Mouse (Mus musculus) limb, embryonic 11.5 days (tissue): Measurements from ENCODE around the gene Ppm1h. TPM values are rescaled to one million over a fixed set of nuclear protein-coding genes. Genes with fewer than 3 reads are reported as not detected.

ENCODE experiments used
- ATAC-seq: fragments of 200-750 bp; cut with Nextera tagmentation; 2 replicates; pipeline ENCODE4 v1.8.0; 2017; ENCODE audit warnings: low read depth; ENCODE audit not compliant: insufficient number of reproducible peaks, low FRiP score, low TSS enrichment
- DNase-seq: peaks from one replicate; pipeline ENCODE4 v3.0.0-alpha.2; 2015; ENCODE audit warnings: low spot score
- H3K27ac ChIP-seq: fragments of 300-500 bp; sonication (generic); replicated peaks from 2 replicates; pipeline ENCODE4 v1.5.1; 2014; ENCODE audit warnings: low read depth, mild to moderate bottlenecking, low read length
- H3K27me3 ChIP-seq: fragments of 300-500 bp; sonication (generic); 2 replicates; pipeline ENCODE4 v1.6.1; 2014; ENCODE audit warnings: mild to moderate bottlenecking, low read length, mixed read lengths; ENCODE audit not compliant: control insufficient read depth, insufficient read depth
- H3K36me3 ChIP-seq: fragments of 300-500 bp; sonication (generic); 2 replicates; pipeline ENCODE4 v1.6.1; 2014; ENCODE audit warnings: mild to moderate bottlenecking, low read length, moderate library complexity, mixed read lengths; ENCODE audit not compliant: control insufficient read depth, insufficient read depth
- H3K4me1 ChIP-seq: fragments of 300-500 bp; sonication (generic); 2 replicates; pipeline ENCODE4 v1.6.1; 2014; ENCODE audit warnings: low read length, mixed read lengths; ENCODE audit not compliant: control insufficient read depth, insufficient read depth
- H3K4me2 ChIP-seq: fragments of 300-500 bp; sonication (generic); 2 replicates; pipeline ENCODE4 v1.6.1; 2014; ENCODE audit warnings: low read depth, mild to moderate bottlenecking, moderate library complexity; ENCODE audit not compliant: severe bottlenecking
- H3K4me3 ChIP-seq: fragments of 300-500 bp; sonication (generic); 2 replicates; pipeline ENCODE4 v1.5.1; 2014; ENCODE audit warnings: low read depth, low read length
- H3K9ac ChIP-seq: fragments of 300-500 bp; sonication (generic); 2 replicates; pipeline ENCODE4 v1.6.1; 2014; ENCODE audit warnings: mild to moderate bottlenecking, low read length
- H3K9me3 ChIP-seq: fragments of 300-500 bp; sonication (generic); 2 replicates; pipeline ENCODE4 v1.6.1; 2016; ENCODE audit warnings: low read length; ENCODE audit not compliant: control insufficient read depth
- WGBS: fragments of 180-500 bp; shearing (Covaris S2); extraction: QIAGEN DNeasy Blood & Tissue Kit; methylation state at CpG from one replicate; pipeline ENCODE4 v1.1.7; 2014; 5-methylcytosine and 5-hydroxymethylcytosine counted together
- polyA plus RNA-seq: library from polyadenylated mRNA; unstranded; fragments of >200 nt; fragmentation: Nextera tagmentation; extraction: Ambion mirVana; gene quantifications from 2 replicates; pipeline ENCODE4 v1.2.1, GENCODE M21; 2014

The Ppm1h gene
- polyA plus RNA-seq, 1 experiment from 2014 or later: 5.1 TPM

DNA sequence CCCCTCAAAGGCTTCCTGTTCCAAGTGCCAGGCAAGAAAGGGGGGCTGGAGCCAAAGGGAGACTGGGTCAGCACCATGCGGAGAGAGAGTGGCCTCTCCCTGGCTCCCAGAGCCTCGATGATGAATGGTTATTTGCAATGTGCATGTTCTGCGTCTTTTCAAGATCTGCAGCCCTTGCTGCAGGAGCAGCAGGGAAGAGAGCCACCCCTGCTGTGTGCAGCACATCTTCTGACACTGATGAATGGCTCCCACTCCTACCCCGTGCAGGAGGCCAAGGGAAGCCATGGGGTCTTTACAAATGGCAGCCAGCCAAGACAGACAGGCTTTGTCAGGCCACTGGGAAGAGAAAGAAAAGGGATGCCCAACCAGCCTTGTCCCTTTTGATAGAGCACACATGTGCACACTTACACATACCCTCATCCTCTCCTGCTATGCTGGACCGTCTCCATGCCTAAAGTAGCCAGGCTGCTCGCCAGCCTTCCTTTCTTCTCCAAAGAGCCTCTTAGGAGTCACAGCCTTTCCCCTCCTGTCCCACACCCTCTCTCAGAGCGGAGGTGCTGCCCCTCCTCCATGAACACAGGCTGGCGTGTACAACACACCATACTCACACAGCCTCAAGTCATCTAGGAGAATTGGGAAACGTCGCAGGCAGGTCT lies 209.1 kb downstream of the Ppm1h start:
- WGBS: 28% methylated on average over 10 of the region's 10 CpGs
- H3K4me2 ChIP-seq: peak overlapping the region; percentile 31; the same call in 1 of the 2 replicates
- DNase-seq (no peak), ATAC-seq (no peak)
- H3K27me3 ChIP-seq: no peaks in the 10 kb centered on the region
- peak overlapping the region; percentile 96 for H3K27ac ChIP-seq
- H3K36me3 ChIP-seq: no peaks in the 10 kb centered on the region
- no peak overlapping the region for H3K4me3 ChIP-seq
- peaks cover 44% of the 10 kb centered on the region for H3K4me1 ChIP-seq
- no peaks in the 10 kb centered on the region for H3K9me3 ChIP-seq
- H3K9ac ChIP-seq: peak overlapping the region; percentile 62; the same call in 1 of the 2 replicates

GRCm38 (mm10) chr10:122890682-122891350 lies 212.3 kb downstream of the Ppm1h start:
- Histone ChIP-seq H3K9ac (no peak overlapping the region), H3K27ac (no peak overlapping the region), H3K36me3 (no peaks in the 10 kb centered on the region), H3K4me3 (no peak overlapping the region), H3K9me3 (no peaks in the 10 kb centered on the region), H3K4me2 (no peak overlapping the region), H3K4me1 (peaks cover 30% of the 10 kb centered on the region), H3K27me3 (no peaks in the 10 kb centered on the region)
- DNase-seq: no peak
- WGBS: 87% methylated on average over 14 of the region's 14 CpGs
- no peak for ATAC-seq

DNA sequence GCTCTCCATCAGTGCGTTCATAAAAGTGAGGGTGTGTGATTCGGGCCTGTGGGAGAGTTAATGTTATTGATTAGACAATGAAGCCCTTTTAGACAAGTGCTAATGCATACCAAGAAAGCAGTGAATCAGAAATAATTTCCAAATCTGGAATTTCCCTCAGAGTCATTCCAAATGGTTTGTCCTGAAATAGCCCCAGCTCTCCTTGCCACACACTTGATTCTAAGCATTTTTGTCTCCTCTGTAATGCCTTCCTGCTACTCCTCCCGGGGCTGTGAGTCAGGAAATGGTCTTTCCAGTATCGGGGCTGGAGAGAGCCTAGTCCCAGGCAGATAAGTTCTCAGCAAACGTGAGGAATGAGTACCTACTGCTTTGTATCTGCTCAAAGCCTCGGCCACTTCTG lies 212.9 kb downstream of the Ppm1h start:
- ATAC-seq: no peak
- Histone ChIP-seq H3K27ac (no peak overlapping the region), H3K4me2 (no peak overlapping the region)

DNA sequence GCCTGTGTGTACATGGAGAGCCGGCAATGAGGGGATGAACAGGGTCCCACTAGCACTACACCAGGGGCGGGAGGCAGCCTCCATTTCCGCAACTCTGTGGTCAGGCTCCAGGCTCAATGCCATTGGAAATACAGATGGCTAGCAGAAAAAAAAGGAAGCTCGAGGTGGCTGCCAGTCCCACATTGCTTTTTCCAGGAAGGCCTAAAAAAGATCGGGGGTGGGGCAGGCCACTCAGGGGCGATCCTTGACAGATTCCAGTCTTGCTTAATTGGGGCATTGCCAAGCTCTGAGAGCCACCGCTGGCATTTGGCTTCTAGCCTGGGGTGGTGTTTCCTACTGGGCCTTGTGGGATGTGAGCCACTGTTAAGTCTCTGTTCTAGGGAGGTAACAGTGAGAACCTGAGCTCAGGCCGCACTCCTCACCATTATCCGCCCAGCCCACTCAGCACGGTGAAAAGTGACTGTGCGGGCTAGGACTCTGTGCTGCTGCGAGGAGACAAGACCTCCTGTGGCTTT lies 216.1 kb downstream of the Ppm1h start:
- H3K36me3 ChIP-seq: no peaks in the 10 kb centered on the region
- ATAC-seq: 0 out of 2 replicates have a peak, but pooled peaks have one; percentile 48
- H3K27me3 ChIP-seq: no peaks in the 10 kb centered on the region
- H3K4me2 ChIP-seq: no peak overlapping the region
- H3K9me3 ChIP-seq: no peaks in the 10 kb centered on the region
- 0 out of 2 replicates have a peak overlapping the region, but pooled peaks have one; percentile 33 for H3K27ac ChIP-seq
- DNase-seq: no peak
- no peak overlapping the region for H3K9ac ChIP-seq
- H3K4me1 ChIP-seq: peaks cover 12% of the 10 kb centered on the region
- no peak overlapping the region for H3K4me3 ChIP-seq
- WGBS: 67% methylated on average over 12 of the region's 12 CpGs

More for the DNA sequence above, 212.9 kb downstream of the Ppm1h start:
- 85% methylated on average over 6 of the region's 6 CpGs for WGBS
- H3K9me3 ChIP-seq: no peaks in the 10 kb centered on the region
- no peak overlapping the region for H3K9ac ChIP-seq
- peaks cover 28% of the 10 kb centered on the region for H3K4me1 ChIP-seq
- no peak overlapping the region for H3K4me3 ChIP-seq
- no peaks in the 10 kb centered on the region for H3K27me3 ChIP-seq
- H3K36me3 ChIP-seq: no peaks in the 10 kb centered on the region
- no peak for DNase-seq

- Histone ChIP-seq H3K36me3 (no peaks in the 10 kb centered on the region), H3K27ac (0 out of 2 replicates have a peak overlapping the region, but pooled peaks have one; percentile 33), H3K27me3 (no peaks in the 10 kb centered on the region), H3K9ac (no peak overlapping the region), H3K4me3 (no peak overlapping the region), H3K4me1 (peaks cover 5% of the 10 kb centered on the region), H3K9me3 (no peaks in the 10 kb centered on the region), H3K4me2 (no peak overlapping the region)
- WGBS: 77% methylated on average over 12 of the region's 12 CpGs
- ATAC-seq (no peak), DNase-seq (peak; percentile 58)
Observed at GRCm38 (mm10) chr10:122895121-122895770, 216.7 kb downstream of the Ppm1h start.

DNA sequence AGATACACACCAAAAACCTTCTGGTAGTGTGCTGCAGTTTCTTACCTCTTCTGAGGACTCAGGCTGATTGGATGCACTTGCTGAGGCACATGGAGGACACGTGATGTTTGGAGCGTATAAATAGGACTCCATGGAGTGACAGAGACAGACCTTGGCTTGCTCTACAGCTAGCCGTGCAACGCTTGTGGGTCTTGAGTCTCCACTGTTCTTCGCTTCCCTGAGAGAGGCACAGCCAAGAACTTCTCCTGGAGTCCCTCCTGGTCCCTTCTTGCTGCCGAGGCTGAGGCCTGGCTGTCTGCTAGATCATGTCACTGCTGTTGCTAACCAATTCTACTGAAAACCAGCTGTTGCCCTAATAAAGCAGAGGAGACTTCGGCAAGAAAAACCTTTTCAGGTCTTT lies 221.4 kb downstream of the Ppm1h start:
- H3K4me1 ChIP-seq: peaks cover 13% of the 10 kb centered on the region
- H3K27ac ChIP-seq: peak overlapping the region; percentile 22; the same call in 1 of the 2 replicates
- ATAC-seq: no peak
- H3K27me3 ChIP-seq: no peaks in the 10 kb centered on the region
- no peaks in the 10 kb centered on the region for H3K9me3 ChIP-seq
- no peak overlapping the region for H3K4me3 ChIP-seq
- H3K36me3 ChIP-seq: no peaks in the 10 kb centered on the region
- WGBS: 64% methylated on average over 7 of the region's 7 CpGs
- H3K4me2 ChIP-seq: no peak overlapping the region
- no peak for DNase-seq
- no peak overlapping the region for H3K9ac ChIP-seq

GRCm38 (mm10) chr10:122900466-122900865 lies 221.9 kb downstream of the Ppm1h start:
- ATAC-seq: no peak
- no peak overlapping the region for H3K9ac ChIP-seq

GRCm38 (mm10) chr10:122901379-122901778 lies 222.8 kb downstream of the Ppm1h start:
- no peak overlapping the region for H3K9ac ChIP-seq
- ATAC-seq (0 out of 2 replicates have a peak, but pooled peaks have one; percentile 8), DNase-seq (no peak)
- H3K4me3 ChIP-seq: no peak overlapping the region
- H3K27ac ChIP-seq: no peak overlapping the region
- H3K36me3 ChIP-seq: no peaks in the 10 kb centered on the region
- WGBS: 68% methylated on average over 5 of the region's 5 CpGs
- peaks cover 13% of the 10 kb centered on the region for H3K4me1 ChIP-seq
- H3K27me3 ChIP-seq: no peaks in the 10 kb centered on the region
- no peak overlapping the region for H3K4me2 ChIP-seq
- H3K9me3 ChIP-seq: no peaks in the 10 kb centered on the region

More at GRCm38 (mm10) chr10:122900466-122900865, 221.9 kb downstream of the Ppm1h start:
- Histone ChIP-seq H3K27me3 (no peaks in the 10 kb centered on the region), H3K4me3 (no peak overlapping the region), H3K36me3 (no peaks in the 10 kb centered on the region), H3K27ac (peak overlapping the region; percentile 22; the same call in 1 of the 2 replicates), H3K9me3 (no peaks in the 10 kb centered on the region), H3K4me2 (no peak overlapping the region), H3K4me1 (peaks cover 13% of the 10 kb centered on the region)
- WGBS: 79% methylated on average over 1 of the region's 1 CpGs
- DNase-seq: no peak
